In genomic region chr4:120129233-120129885, GRCm38 (mm10) we compare ENCODE assay signal across 8 mouse cellular contexts. TPM values are rescaled to one million over a fixed set of nuclear protein-coding genes. Genes with fewer than 3 reads are reported as not detected.
DNase-seq lines count a peak whose midpoint lies in the region; TF ChIP-seq lines count a peak whose summit lies in the region.

No protein-coding gene starts in this region.

- TF ChIP-seq CTCF in cortical plate, adult 2 months (IDR thresholded peaks at IDR 0.05; ENCODE audit: extremely low read depth, insufficient read depth, low read length), result peak; percentile 93
- TF ChIP-seq CTCF in layer of hippocampus, adult 2 months (conservative IDR thresholded peaks at IDR 0.05), result peak; percentile 86

- H3K4me3 ChIP-seq in cortical plate, adult 2 months (ENCODE audit: insufficient read depth, low read length), result no peak overlapping the region
- no peak overlapping the region for H3K4me3 ChIP-seq in layer of hippocampus, adult 2 months

- no peak overlapping the region for H3K27ac ChIP-seq in cortical plate, adult 2 months (ENCODE audit: insufficient read depth, low read length)
- H3K27ac ChIP-seq in layer of hippocampus, adult 2 months, result no peak overlapping the region

- H3K4me1 ChIP-seq in cortical plate, adult 2 months (ENCODE audit: control insufficient read depth, insufficient read depth, low read length), result peaks cover 8% of the 10 kb centered on the region

- TF ChIP-seq POLR2A in cortical plate, adult 2 months (IDR thresholded peaks at IDR 0.05; ENCODE audit: extremely low read depth, insufficient read depth, low read length), result no peak

- peak; percentile 56 to 60 for DNase-seq in adrenal gland, adult 18-20 months (ENCODE audit: low spot score in 2 of 2)
- DNase-seq in adrenal gland, adult 8-10 months, result no peak
- peak; percentile 59 for DNase-seq in ZHBTc4 (ENCODE audit: low read depth, low spot score)
- DNase-seq in heart, postnatal 4 days, result peak; percentile 73
- peak; percentile 64 to 67 for DNase-seq in layer of hippocampus, adult 2 months (ENCODE audit: low spot score in 2 of 2)
- DNase-seq in mesoderm, embryonic 11.5 days (ENCODE audit: low read depth, low spot score), result peak; percentile 67
- DNase-seq in right cerebral cortex, postnatal 4 days, result peak; percentile 56

RNA-seq across cellular contexts. Expression of gene Edn2, which starts 31.6 kb away (rescaled TPM):
- under 1 TPM in 1 of 2 experiments, not detected in 1; 0.26 TPM for total RNA-seq in adrenal gland, adult 18-20 months (2021)
- total RNA-seq in adrenal gland, adult 8-10 months (2022), result not detected
- polyA plus RNA-seq in cortical plate, adult 2 months (2012; rRNA removed), result 0.13 TPM in 1 of 2 replicates, not detected in the other
- not detected for total RNA-seq in heart, postnatal 4 days (2021)
- total RNA-seq in layer of hippocampus, adult 2 months (2021), result not detected
